Mouse (Mus musculus): Measurements from ENCODE around the gene Ceacam5. TPM values are rescaled to one million over a fixed set of nuclear protein-coding genes. Genes with fewer than 3 reads are reported as not detected.

Gene Ceacam5
- polyA plus RNA-seq (2015; fragmentation: Nextera tagmentation; extraction: Ambion mirVana): not detected in 2 replicates

DNA sequence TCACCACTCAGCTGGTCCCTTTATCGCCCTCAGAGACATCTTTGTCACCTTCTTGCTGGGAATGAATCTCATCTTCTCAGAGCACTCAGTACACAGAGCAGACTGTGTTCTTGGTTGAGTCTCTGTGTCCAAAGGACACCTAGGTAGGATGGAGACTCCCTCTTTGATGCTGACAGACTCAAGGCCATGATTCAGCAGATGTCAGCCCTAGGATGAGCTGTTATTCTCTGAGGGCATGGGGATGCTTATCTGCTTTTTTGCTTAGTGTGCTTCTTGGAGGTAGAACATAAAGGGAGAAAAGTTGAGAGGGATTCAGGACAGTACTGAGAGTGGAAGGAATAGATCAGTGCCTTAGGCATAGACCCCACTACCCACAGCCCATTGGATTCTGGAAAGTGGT is at the start of gene Ceacam5:
Gene Ceacam5 (plus strand): TSS at position 301 of the 400 bp plus-strand sequence.
- no peak within 1 kb of the TSS for H3K4me2 ChIP-seq (replicated peaks)
- H3K4me3 ChIP-seq (replicated peaks): no peak within 1 kb of the TSS
- no peak for ATAC-seq
- H3K9me3 ChIP-seq: peaks cover 65% of the 10 kb centered on the region
- H3K4me1 ChIP-seq (replicated peaks): no peaks in the 10 kb centered on the region
- H3K36me3 ChIP-seq: no peaks in the 10 kb centered on the region
- no peak within 1 kb of the TSS for H3K27ac ChIP-seq
- no peak within 1 kb of the TSS for H3K9ac ChIP-seq (replicated peaks)
- no peaks in the 10 kb centered on the region for H3K27me3 ChIP-seq
- WGBS: 39% methylated on average over 1 of the region's 1 CpGs

Other genes with a start within 250 kb of the Ceacam5 start
- gene Ceacam14, start 99.4 kb downstream of the Ceacam5 start, polyA plus RNA-seq (2015; fragmentation: Nextera tagmentation; extraction: Ambion mirVana): not detected in 2 replicates
- not detected in 2 replicates for gene Gm5155, start 158.5 kb downstream of the Ceacam5 start, polyA plus RNA-seq (2015; fragmentation: Nextera tagmentation; extraction: Ambion mirVana)

Data from midbrain, embryonic 13.5 days (tissue).